ENCODE assay signal across 11 mouse cellular contexts in the genomic region with DNA sequence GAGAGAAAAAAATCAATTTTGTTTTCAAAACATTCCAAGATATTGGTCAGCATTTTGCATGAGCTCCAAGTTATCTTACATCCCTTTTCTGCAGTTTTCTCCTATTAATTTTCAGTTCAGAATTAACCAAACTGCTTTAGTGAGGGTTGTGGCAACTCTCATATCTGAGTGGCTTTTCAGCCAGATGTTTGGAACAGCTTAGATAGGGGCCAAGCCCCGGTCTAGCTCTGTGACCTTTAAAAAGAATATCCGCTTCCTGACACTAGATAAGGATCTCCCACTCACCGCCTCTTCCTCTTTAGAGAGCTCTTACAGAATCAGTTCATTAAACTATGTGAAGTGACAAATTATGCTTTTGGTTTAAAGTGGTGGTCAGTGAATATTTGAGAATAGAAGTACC. TPM values are rescaled to one million over a fixed set of nuclear protein-coding genes. Genes with fewer than 3 reads are reported as not detected.
DNase-seq lines count a peak whose midpoint lies in the region; ATAC-seq and TF ChIP-seq lines count a peak whose summit lies in the region.
"Had no signal": no experiment of that assay in that cellular context is flagged by ENCODE, and none has a peak within 500 bp of the region (broad histone marks: within the 10 kb centered on the region; RNA-seq: fewer than 3 reads in every experiment).

No protein-coding gene starts in this region.

- WGBS in heart, postnatal 0 days: 21% methylated on average over 3 of the region's 3 CpGs
- WGBS in heart, embryonic 10.5 days: 19% methylated on average over 3 of the region's 3 CpGs
- 2% methylated on average over 3 of the region's 3 CpGs for WGBS in liver, postnatal 0 days (ENCODE audit: insufficient replicate concordance)

- H3K36me3 ChIP-seq in heart, postnatal 0 days (replicated peaks; ENCODE audit: control insufficient read depth, insufficient read depth, low read length): no peaks in the 10 kb centered on the region
- H3K36me3 ChIP-seq in heart, embryonic 10.5 days: no peaks in the 10 kb centered on the region
- no peaks in the 10 kb centered on the region for H3K36me3 ChIP-seq in liver, postnatal 0 days (replicated peaks; ENCODE audit: insufficient read depth, low read length)
- H3K36me3 ChIP-seq: forebrain, embryonic 12.5 days; hindbrain, embryonic 13.5 days; limb, embryonic 15.5 days had no signal

- no peak for TF ChIP-seq EP300 in heart, postnatal 0 days (IDR thresholded peaks at IDR 0.05; ENCODE audit: low read depth)
- TF ChIP-seq EP300 in liver, postnatal 0 days (IDR thresholded peaks at IDR 0.05; ENCODE audit: low read depth): no peak

- peak overlapping the region; percentile 9; the same call in 1 of the 2 replicates for H3K4me2 ChIP-seq in heart, postnatal 0 days (ENCODE audit: low read depth, low read length)
- H3K4me2 ChIP-seq in liver, postnatal 0 days (ENCODE audit: low read depth, low read length): peak overlapping the region; percentile 44
- H3K4me2 ChIP-seq: forebrain, embryonic 12.5 days; hindbrain, embryonic 13.5 days; limb, embryonic 15.5 days had no signal

- peak overlapping the region; percentile 11 for H3K27ac ChIP-seq in heart, postnatal 0 days (ENCODE audit: low read depth)
- no peak overlapping the region for H3K27ac ChIP-seq in heart, embryonic 10.5 days
- peak overlapping the region; percentile 57 for H3K27ac ChIP-seq in brown adipose tissue, adult 24 weeks (replicated peaks; ENCODE audit: low read depth, low read length)
- peak overlapping the region; percentile 62; the same call in 1 of the 2 replicates for H3K27ac ChIP-seq in liver, postnatal 0 days (ENCODE audit: low read depth)
- H3K27ac ChIP-seq: forebrain, embryonic 12.5 days; hindbrain, embryonic 13.5 days; limb, embryonic 15.5 days had no signal

- ATAC-seq in heart, postnatal 0 days (ENCODE audit: insufficient read depth, low read depth): no peak
- no peak for ATAC-seq in liver, postnatal 0 days

- no peak overlapping the region for H3K9ac ChIP-seq in heart, postnatal 0 days (replicated peaks; ENCODE audit: low read depth, low read length)
- H3K9ac ChIP-seq in liver, postnatal 0 days (replicated peaks): no peak overlapping the region
- H3K9ac ChIP-seq: forebrain, embryonic 12.5 days; hindbrain, embryonic 13.5 days; limb, embryonic 15.5 days had no signal

- DNase-seq in heart, postnatal 0 days (ENCODE audit: low spot score): no peak
- no peak for DNase-seq in heart, embryonic 10.5 days (ENCODE audit: low spot score)
- DNase-seq in 416B (ENCODE audit: low read depth): peak; percentile 98
- no peak for DNase-seq in liver, postnatal 0 days
- no peak for DNase-seq in urinary bladder, postnatal 36 days (ENCODE audit: low spot score in 2 of 2)
- no peak for DNase-seq in cerebellum, postnatal 14 days
- DNase-seq in adrenal gland, postnatal 4 days (ENCODE audit: low spot score in 2 of 2): no peak

- peaks cover 38% of the 10 kb centered on the region for H3K4me1 ChIP-seq in heart, postnatal 0 days (ENCODE audit: control insufficient read depth, insufficient read depth)
- H3K4me1 ChIP-seq in heart, embryonic 10.5 days: peaks cover 34% of the 10 kb centered on the region
- peaks cover 23% of the 10 kb centered on the region for H3K4me1 ChIP-seq in brown adipose tissue, adult 24 weeks (ENCODE audit: control insufficient read depth, insufficient read depth, insufficient read length, low read length)
- peaks cover 27% of the 10 kb centered on the region for H3K4me1 ChIP-seq in liver, postnatal 0 days (ENCODE audit: insufficient read depth)

- H3K27me3 ChIP-seq in heart, postnatal 0 days (ENCODE audit: control insufficient read depth, insufficient read depth, low read length): no peaks in the 10 kb centered on the region
- H3K27me3 ChIP-seq in heart, embryonic 10.5 days (ENCODE audit: insufficient read depth, poor library complexity, severe bottlenecking): no peaks in the 10 kb centered on the region
- H3K27me3 ChIP-seq in liver, postnatal 0 days (ENCODE audit: insufficient read depth, low read length): no peaks in the 10 kb centered on the region
- H3K27me3 ChIP-seq: forebrain, embryonic 12.5 days; hindbrain, embryonic 13.5 days; limb, embryonic 15.5 days had no signal

- no peak overlapping the region for H3K4me3 ChIP-seq in heart, postnatal 0 days (ENCODE audit: low read depth, low read length)
- H3K4me3 ChIP-seq in heart, embryonic 10.5 days: no peak overlapping the region
- no peak overlapping the region for H3K4me3 ChIP-seq in brown adipose tissue, adult 24 weeks (ENCODE audit: insufficient read depth, low read depth, low read length)
- H3K4me3 ChIP-seq in liver, postnatal 0 days (ENCODE audit: low read depth, low read length): 0 out of 2 replicates have a peak overlapping the region, but pooled peaks have one; percentile 10
- H3K4me3 ChIP-seq: forebrain, embryonic 12.5 days; hindbrain, embryonic 13.5 days; limb, embryonic 15.5 days had no signal

- H3K9me3 ChIP-seq in heart, postnatal 0 days (replicated peaks; ENCODE audit: control insufficient read depth, low read length): no peaks in the 10 kb centered on the region
- H3K9me3 ChIP-seq in heart, embryonic 10.5 days: no peaks in the 10 kb centered on the region
- H3K9me3 ChIP-seq in liver, postnatal 0 days (ENCODE audit: low read length): no peaks in the 10 kb centered on the region
- H3K9me3 ChIP-seq: forebrain, embryonic 12.5 days; hindbrain, embryonic 13.5 days; limb, embryonic 15.5 days had no signal

- no peak for TF ChIP-seq CTCF in heart, postnatal 0 days (IDR thresholded peaks at IDR 0.05; ENCODE audit: low read depth)
- TF ChIP-seq CTCF in liver, postnatal 0 days (IDR thresholded peaks at IDR 0.05; ENCODE audit: low read depth): no peak

RNA-seq across cellular contexts. Expression of a gene that starts 50.7 kb away (rescaled TPM):
- 9.2 and 10.4 TPM in 2 replicates for total RNA-seq in heart, postnatal 0 days (2014; rRNA removed; ENCODE audit: low replicate concordance)
- polyA plus RNA-seq in heart, postnatal 0 days (2015; fragmentation: Nextera tagmentation; extraction: Ambion mirVana): 3.4 and 3.9 TPM in 2 replicates
- polyA plus RNA-seq in heart, embryonic 10.5 days (2016; fragmentation: Nextera tagmentation; extraction: Ambion mirVana): 15.5 and 16.1 TPM in 2 replicates
- polyA plus RNA-seq in brown adipose tissue, adult 24 weeks (2012; ENCODE audit: insufficient read depth, insufficient read length, missing spikeins): 6.6 and 8.0 TPM in 2 replicates
- polyA plus RNA-seq in liver, postnatal 0 days (2015; fragmentation: Nextera tagmentation; extraction: Ambion mirVana): 2.0 and 2.1 TPM in 2 replicates
- 10 to 100 TPM; 24.4 to 27.1 TPM for total RNA-seq in adrenal gland, postnatal 4 days (2021)
